In the genomic region with DNA sequence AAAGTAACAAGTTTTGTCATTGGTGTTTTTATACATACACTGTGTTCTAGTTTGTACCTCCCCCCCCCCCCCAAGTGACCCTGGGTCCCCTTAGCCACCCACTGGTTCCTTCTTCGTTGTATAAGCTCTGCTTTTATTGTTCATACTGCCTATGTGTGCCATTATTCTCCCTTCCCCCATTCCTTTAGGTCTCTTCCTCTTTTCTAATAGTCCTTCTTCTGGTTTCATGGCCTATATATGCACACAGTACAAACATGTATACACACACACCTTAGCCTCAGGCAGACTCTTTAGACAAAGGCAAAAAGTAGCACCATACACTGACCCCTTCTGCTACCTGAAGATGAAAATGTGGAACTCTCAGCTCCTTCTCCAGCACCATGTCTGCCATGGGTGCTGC, we compare ENCODE assay signal across 22 mouse cellular contexts.
"Had no signal": no experiment of that assay in that cellular context is flagged by ENCODE, and none has a peak within 500 bp of the region (broad histone marks: within the 10 kb centered on the region; RNA-seq: fewer than 3 reads in every experiment).

No protein-coding gene starts in this region.

- H3K4me3 ChIP-seq: heart, embryonic 10.5 days; heart, embryonic 12.5 days; hindbrain, embryonic 13.5 days; hindbrain, embryonic 15.5 days; layer of hippocampus, adult 2 months; left cerebral cortex, adult 2 months; limb, embryonic 10.5 days; limb, embryonic 12.5 days; liver, embryonic 13.5 days had no signal

- H3K9me3 ChIP-seq: heart, embryonic 10.5 days; heart, embryonic 12.5 days; hindbrain, embryonic 13.5 days; hindbrain, embryonic 15.5 days; limb, embryonic 10.5 days; limb, embryonic 12.5 days; liver, embryonic 13.5 days had no signal

- H3K27me3 ChIP-seq: heart, embryonic 12.5 days; hindbrain, embryonic 13.5 days; hindbrain, embryonic 15.5 days; limb, embryonic 12.5 days; liver, embryonic 13.5 days had no signal

- H3K4me2 ChIP-seq: heart, embryonic 12.5 days; hindbrain, embryonic 13.5 days; hindbrain, embryonic 15.5 days; limb, embryonic 12.5 days; liver, embryonic 11.5 days; liver, embryonic 13.5 days had no signal

- H3K4me1 ChIP-seq: heart, embryonic 12.5 days; hindbrain, embryonic 13.5 days; hindbrain, embryonic 15.5 days; limb, embryonic 10.5 days; limb, embryonic 12.5 days; liver, embryonic 13.5 days had no signal

- H3K36me3 ChIP-seq: heart, embryonic 10.5 days; heart, embryonic 12.5 days; hindbrain, embryonic 13.5 days; hindbrain, embryonic 15.5 days; limb, embryonic 10.5 days; limb, embryonic 12.5 days; liver, embryonic 13.5 days had no signal

- H3K27ac ChIP-seq: heart, embryonic 10.5 days; hindbrain, embryonic 13.5 days; hindbrain, embryonic 15.5 days; hindbrain, postnatal 0 days; layer of hippocampus, adult 2 months; left cerebral cortex, adult 2 months; limb, embryonic 10.5 days; limb, embryonic 12.5 days; liver, embryonic 13.5 days had no signal

- DNase-seq: gastrocnemius, postnatal 25 days; heart, adult 18-20 months; heart, postnatal 10 days; kidney, adult 11 months; kidney, adult 2 months; kidney, adult 9 months; kidney, postnatal 10 days; kidney, postnatal 25 days; kidney, postnatal 4 days; liver; liver, embryonic 13.5 days had no signal

- ATAC-seq: hindbrain, postnatal 0 days; intestine, embryonic 16.5 days had no signal

- H3K9ac ChIP-seq: heart, embryonic 12.5 days; hindbrain, embryonic 13.5 days; hindbrain, embryonic 15.5 days; limb, embryonic 12.5 days; liver, embryonic 13.5 days had no signal
